Mouse (Mus musculus): ENCODE measurements around the gene Crb1. TPM values are rescaled to one million over a fixed set of nuclear protein-coding genes. Genes with fewer than 3 reads are reported as not detected.
A peak's percentile ranks its signal among the peaks of the same experiment; 100 is the strongest.
"Not testable (repeated sequence)": the region's sequence is repeated elsewhere in the genome, so short reads cannot be mapped to it uniquely, and the experiment has no call there.

The Crb1 gene
- polyA plus RNA-seq, 1 experiment: 0.16 TPM

- peak overlapping the region; percentile 98 for H3K9ac ChIP-seq (ENCODE audit: low read depth, poor library complexity, severe bottlenecking)
- H3K27me3 ChIP-seq (ENCODE audit: control insufficient read depth, insufficient read depth, low read length, poor library complexity, severe bottlenecking): no peaks in the 10 kb centered on the region
- H3K36me3 ChIP-seq (ENCODE audit: control insufficient read depth, insufficient read depth, low read length, poor library complexity, severe bottlenecking): peaks cover 13% of the 10 kb centered on the region
- H3K9me3 ChIP-seq (replicated peaks; ENCODE audit: control insufficient read depth, insufficient read depth, low read length, poor library complexity, severe bottlenecking): no peaks in the 10 kb centered on the region
- peaks cover 1% of the 10 kb centered on the region for H3K4me1 ChIP-seq (ENCODE audit: control insufficient read depth, insufficient read depth, low read length)
- TF ChIP-seq POLR2A (IDR thresholded peaks at IDR 0.05; ENCODE audit: insufficient read depth, low read length): no peak
- no peak for TF ChIP-seq EP300 (IDR thresholded peaks at IDR 0.05; ENCODE audit: insufficient read depth, low read depth, low read length)
- TF ChIP-seq CTCF (IDR thresholded peaks at IDR 0.05; ENCODE audit: low read depth, low read length): no peak
- H3K27ac ChIP-seq (ENCODE audit: insufficient read depth, low read length): no peak overlapping the region
- H3K4me3 ChIP-seq (ENCODE audit: low read depth, low read length): peak overlapping the region; percentile 79
Observed at GRCm38 (mm10) chr1:139421521-139421874, 44.6 kb upstream of the Crb1 start.

GRCm38 (mm10) chr1:139413465-139413864 lies 36.6 kb upstream of the Crb1 start:
- Histone ChIP-seq H3K27ac (ENCODE audit: insufficient read depth, low read length) (peak overlapping the region; percentile 82; the same call in 1 of the 2 replicates), H3K36me3 (ENCODE audit: control insufficient read depth, insufficient read depth, low read length, poor library complexity, severe bottlenecking) (no peaks in the 10 kb centered on the region), H3K27me3 (ENCODE audit: control insufficient read depth, insufficient read depth, low read length, poor library complexity, severe bottlenecking) (no peaks in the 10 kb centered on the region), H3K4me3 (ENCODE audit: low read depth, low read length) (no peak overlapping the region), H3K9me3 (replicated peaks; ENCODE audit: control insufficient read depth, insufficient read depth, low read length, poor library complexity, severe bottlenecking) (peaks cover 23% of the 10 kb centered on the region), H3K4me1 (ENCODE audit: control insufficient read depth, insufficient read depth, low read length) (no peaks in the 10 kb centered on the region), H3K9ac (ENCODE audit: low read depth, poor library complexity, severe bottlenecking) (no peak overlapping the region)
- no peak for TF ChIP-seq CTCF (IDR thresholded peaks at IDR 0.05; ENCODE audit: low read depth, low read length)
- TF ChIP-seq EP300 (IDR thresholded peaks at IDR 0.05; ENCODE audit: insufficient read depth, low read depth, low read length): no peak
- no peak for TF ChIP-seq POLR2A (IDR thresholded peaks at IDR 0.05; ENCODE audit: insufficient read depth, low read length)

- H3K4me3 ChIP-seq (ENCODE audit: low read depth, low read length); H3K27me3 ChIP-seq (ENCODE audit: control insufficient read depth, insufficient read depth, low read length, poor library complexity, severe bottlenecking); H3K36me3 ChIP-seq (ENCODE audit: control insufficient read depth, insufficient read depth, low read length, poor library complexity, severe bottlenecking); H3K27ac ChIP-seq (ENCODE audit: insufficient read depth, low read length); H3K4me1 ChIP-seq (ENCODE audit: control insufficient read depth, insufficient read depth, low read length); H3K9ac ChIP-seq (ENCODE audit: low read depth, poor library complexity, severe bottlenecking): not testable (repeated sequence)
- H3K9me3 ChIP-seq (replicated peaks; ENCODE audit: control insufficient read depth, insufficient read depth, low read length, poor library complexity, severe bottlenecking): peaks cover 23% of the 10 kb centered on the region
Observed at GRCm38 (mm10) chr1:139412365-139412764, 35.5 kb upstream of the Crb1 start.

- H3K4me3 ChIP-seq (ENCODE audit: low read depth, low read length): no peak overlapping the region
- H3K4me1 ChIP-seq (ENCODE audit: control insufficient read depth, insufficient read depth, low read length): no peaks in the 10 kb centered on the region
- no peaks in the 10 kb centered on the region for H3K36me3 ChIP-seq (ENCODE audit: control insufficient read depth, insufficient read depth, low read length, poor library complexity, severe bottlenecking)
- H3K9me3 ChIP-seq (replicated peaks; ENCODE audit: control insufficient read depth, insufficient read depth, low read length, poor library complexity, severe bottlenecking): peaks cover 23% of the 10 kb centered on the region
- no peak overlapping the region for H3K9ac ChIP-seq (ENCODE audit: low read depth, poor library complexity, severe bottlenecking)
- no peak for TF ChIP-seq EP300 (IDR thresholded peaks at IDR 0.05; ENCODE audit: insufficient read depth, low read depth, low read length)
- no peak for TF ChIP-seq POLR2A (IDR thresholded peaks at IDR 0.05; ENCODE audit: insufficient read depth, low read length)
- TF ChIP-seq CTCF (IDR thresholded peaks at IDR 0.05; ENCODE audit: low read depth, low read length): peak; percentile 2
- no peak overlapping the region for H3K27ac ChIP-seq (ENCODE audit: insufficient read depth, low read length)
- no peaks in the 10 kb centered on the region for H3K27me3 ChIP-seq (ENCODE audit: control insufficient read depth, insufficient read depth, low read length, poor library complexity, severe bottlenecking)
Observed at GRCm38 (mm10) chr1:139407701-139408100, 30.8 kb upstream of the Crb1 start.

GRCm38 (mm10) chr1:139405766-139406165 lies 28.9 kb upstream of the Crb1 start:
- no peaks in the 10 kb centered on the region for H3K4me1 ChIP-seq (ENCODE audit: control insufficient read depth, insufficient read depth, low read length)
- TF ChIP-seq EP300 (IDR thresholded peaks at IDR 0.05; ENCODE audit: insufficient read depth, low read depth, low read length): no peak

GRCm38 (mm10) chr1:139396589-139396988 lies 19.7 kb upstream of the Crb1 start:
- H3K4me1 ChIP-seq (ENCODE audit: control insufficient read depth, insufficient read depth, low read length): no peaks in the 10 kb centered on the region
- no peaks in the 10 kb centered on the region for H3K27me3 ChIP-seq (ENCODE audit: control insufficient read depth, insufficient read depth, low read length, poor library complexity, severe bottlenecking)
- H3K9me3 ChIP-seq (replicated peaks; ENCODE audit: control insufficient read depth, insufficient read depth, low read length, poor library complexity, severe bottlenecking): no peaks in the 10 kb centered on the region
- H3K27ac ChIP-seq (ENCODE audit: insufficient read depth, low read length): no peak overlapping the region
- no peak overlapping the region for H3K4me3 ChIP-seq (ENCODE audit: low read depth, low read length)
- TF ChIP-seq EP300 (IDR thresholded peaks at IDR 0.05; ENCODE audit: insufficient read depth, low read depth, low read length): no peak
- no peak for TF ChIP-seq CTCF (IDR thresholded peaks at IDR 0.05; ENCODE audit: low read depth, low read length)
- TF ChIP-seq POLR2A (IDR thresholded peaks at IDR 0.05; ENCODE audit: insufficient read depth, low read length): no peak
- H3K36me3 ChIP-seq (ENCODE audit: control insufficient read depth, insufficient read depth, low read length, poor library complexity, severe bottlenecking): no peaks in the 10 kb centered on the region
- H3K9ac ChIP-seq (ENCODE audit: low read depth, poor library complexity, severe bottlenecking): no peak overlapping the region

More at GRCm38 (mm10) chr1:139405766-139406165, 28.9 kb upstream of the Crb1 start:
- Histone ChIP-seq H3K9me3 (replicated peaks; ENCODE audit: control insufficient read depth, insufficient read depth, low read length, poor library complexity, severe bottlenecking) (peaks cover 14% of the 10 kb centered on the region), H3K4me3 (ENCODE audit: low read depth, low read length) (no peak overlapping the region), H3K27ac (ENCODE audit: insufficient read depth, low read length) (no peak overlapping the region), H3K36me3 (ENCODE audit: control insufficient read depth, insufficient read depth, low read length, poor library complexity, severe bottlenecking) (no peaks in the 10 kb centered on the region), H3K9ac (ENCODE audit: low read depth, poor library complexity, severe bottlenecking) (no peak overlapping the region), H3K27me3 (ENCODE audit: control insufficient read depth, insufficient read depth, low read length, poor library complexity, severe bottlenecking) (no peaks in the 10 kb centered on the region; the same call in 1 of the 2 replicates)
